Mouse (Mus musculus) heart, postnatal 0 days (tissue): ENCODE data around the gene Rbms2. TPM values are rescaled to one million over a fixed set of nuclear protein-coding genes. Genes with fewer than 3 reads are reported as not detected.
"Not testable (repeated sequence)": the region's sequence is repeated elsewhere in the genome, so short reads cannot be mapped to it uniquely, and the experiment has no call there.

ENCODE experiments used
- ATAC-seq: fragments of 200-750 bp; cut with Nextera tagmentation; 2 replicates; pipeline ENCODE4 v1.8.0; 2017; ENCODE audit warnings: low read depth, moderate number of reproducible peaks, moderate library complexity; ENCODE audit not compliant: insufficient read depth
- DNase-seq: peaks from one replicate; pipeline ENCODE4 v3.0.0-alpha.2; 2016; ENCODE audit warnings: low spot score
- H3K27ac ChIP-seq: fragments of 300-500 bp; sonication (generic); 2 replicates; pipeline ENCODE4 v1.5.1; 2014; ENCODE audit warnings: low read depth, mild to moderate bottlenecking
- H3K27me3 ChIP-seq: fragments of 300-500 bp; sonication (generic); 2 replicates; pipeline ENCODE4 v1.6.1; 2014; ENCODE audit warnings: low read length, mixed read lengths; ENCODE audit not compliant: control insufficient read depth, insufficient read depth
- H3K36me3 ChIP-seq: fragments of 300-500 bp; sonication (generic); replicated peaks from 2 replicates; pipeline ENCODE4 v1.6.1; 2014; ENCODE audit warnings: low read length, mixed read lengths; ENCODE audit not compliant: control insufficient read depth, insufficient read depth
- H3K4me1 ChIP-seq: fragments of 300-500 bp; sonication (generic); 2 replicates; pipeline ENCODE4 v1.6.1; 2014; ENCODE audit warnings: antibody characterized with exemption; ENCODE audit not compliant: control insufficient read depth, insufficient read depth
- H3K4me2 ChIP-seq: fragments of 300-500 bp; sonication (generic); 2 replicates; pipeline ENCODE4 v1.6.1; 2014; ENCODE audit warnings: low read depth, mild to moderate bottlenecking, low read length, moderate library complexity
- H3K4me3 ChIP-seq: fragments of 300-500 bp; sonication (generic); 2 replicates; pipeline ENCODE4 v1.5.1; 2014; ENCODE audit warnings: low read depth, low read length
- H3K9ac ChIP-seq: fragments of 300-500 bp; sonication (generic); replicated peaks from 2 replicates; pipeline ENCODE4 v1.6.1; 2014; ENCODE audit warnings: low read depth, low read length, mixed read lengths
- H3K9me3 ChIP-seq: fragments of 300-500 bp; sonication (generic); replicated peaks from 2 replicates; pipeline ENCODE4 v1.6.1; 2016; ENCODE audit warnings: low read length; ENCODE audit not compliant: control insufficient read depth
- CTCF ChIP-seq: IDR thresholded peaks from 2 replicates; pipeline ENCODE4 v1.5.1; 2016; ENCODE audit warnings: antibody characterized with exemption, control low read depth, low read depth
- EP300 ChIP-seq: IDR thresholded peaks from 2 replicates; pipeline ENCODE4 v1.6.1; 2016; ENCODE audit warnings: antibody characterized with exemption, low read depth
- WGBS: fragments of 180-500 bp; shearing (Covaris S2); extraction: QIAGEN DNeasy Blood & Tissue Kit; methylation state at CpG from one replicate; pipeline ENCODE4 v1.1.7; 2014; 5-methylcytosine and 5-hydroxymethylcytosine counted together
- polyA plus RNA-seq: library from polyadenylated mRNA; unstranded; fragments of >200 nt; fragmentation: Nextera tagmentation; extraction: Ambion mirVana; gene quantifications from 2 replicates; pipeline ENCODE4 v1.2.1, GENCODE M21; 2015
- total RNA-seq: library from RNA; depleted of rRNA; stranded (reverse); fragments of >200 nt; gene quantifications from 2 replicates; pipeline ENCODE4 v1.2.3, GENCODE M21; 2014; ENCODE audit warnings: low replicate concordance

Gene Rbms2
- total and polyA plus RNA-seq, 2 experiments from 2014 or later = 29.9 to 41.9 TPM

DNA sequence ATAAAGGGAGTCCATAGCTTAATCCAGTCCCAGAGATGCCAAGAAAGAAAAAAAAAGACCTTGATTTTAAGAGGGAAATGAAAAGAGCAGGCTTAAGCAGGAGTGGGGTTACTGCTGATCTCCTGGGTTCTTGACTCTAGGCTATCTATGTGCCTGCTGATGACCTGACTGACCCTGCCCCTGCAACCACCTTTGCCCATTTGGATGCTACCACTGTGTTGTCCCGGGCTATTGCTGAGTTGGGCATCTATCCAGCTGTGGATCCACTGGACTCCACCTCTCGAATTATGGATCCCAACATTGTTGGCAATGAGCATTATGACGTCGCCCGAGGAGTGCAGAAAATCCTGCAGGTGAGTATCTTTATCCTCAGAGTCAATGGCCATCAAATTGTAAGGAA is 91.9 kb downstream of the Rbms2 start:
- Histone ChIP-seq H3K9ac (no peak overlapping the region), H3K36me3 (peaks cover 59% of the 10 kb centered on the region), H3K27me3 (no peaks in the 10 kb centered on the region), H3K4me3 (no peak overlapping the region), H3K9me3 (no peaks in the 10 kb centered on the region), H3K27ac (no peak overlapping the region), H3K4me2 (no peak overlapping the region), H3K4me1 (peaks cover 19% of the 10 kb centered on the region; the same call in 1 of the 2 replicates)
- WGBS = 78% methylated on average over 5 of the region's 5 CpGs
- TF ChIP-seq EP300 = no peak
- TF ChIP-seq CTCF = no peak
- DNase-seq (no peak), ATAC-seq (no peak)

- WGBS = 46% methylated on average over 2 of the region's 2 CpGs
- not testable (repeated sequence) for H3K27ac ChIP-seq, H3K4me2 ChIP-seq, H3K27me3 ChIP-seq, DNase-seq, H3K4me3 ChIP-seq, H3K9ac ChIP-seq, H3K9me3 ChIP-seq, ATAC-seq
- Histone ChIP-seq H3K36me3 (peaks cover 59% of the 10 kb centered on the region), H3K4me1 (peaks cover 19% of the 10 kb centered on the region; the same call in 1 of the 2 replicates)
These were observed 92.9 kb downstream of the Rbms2 start for GRCm38 (mm10) chr10:128087216-128087615.

GRCm38 (mm10) chr10:128086391-128086790 is 93.7 kb downstream of the Rbms2 start:
- Histone ChIP-seq H3K9ac (no peak overlapping the region), H3K4me1 (peaks cover 14% of the 10 kb centered on the region; the same call in 1 of the 2 replicates), H3K27ac (no peak overlapping the region), H3K27me3 (no peaks in the 10 kb centered on the region), H3K9me3 (no peaks in the 10 kb centered on the region), H3K4me3 (no peak overlapping the region), H3K4me2 (no peak overlapping the region), H3K36me3 (peaks cover 59% of the 10 kb centered on the region)
- ATAC-seq = no peak
- WGBS = 62% methylated on average over 6 of the region's 6 CpGs
- DNase-seq = peak; percentile 41
- TF ChIP-seq CTCF (peak; percentile 51), EP300 (no peak)

DNA sequence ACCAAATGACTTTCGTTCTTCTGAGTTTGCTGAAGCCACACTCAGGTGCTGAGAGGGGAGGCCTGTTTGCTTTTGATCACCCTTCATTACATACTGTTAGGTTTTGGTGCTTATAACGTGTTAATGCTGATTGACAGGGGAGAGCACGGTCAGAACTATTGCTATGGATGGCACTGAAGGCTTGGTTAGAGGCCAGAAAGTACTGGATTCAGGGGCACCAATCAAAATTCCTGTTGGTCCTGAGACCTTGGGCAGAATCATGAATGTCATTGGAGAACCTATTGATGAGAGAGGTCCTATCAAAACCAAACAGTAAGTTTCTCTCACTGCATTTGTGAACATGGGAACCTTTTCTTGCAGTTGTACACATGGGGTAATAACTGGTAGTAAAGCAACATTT is 95.9 kb downstream of the Rbms2 start:
- DNase-seq (no peak), ATAC-seq (no peak)
- peaks cover 44% of the 10 kb centered on the region for H3K36me3 ChIP-seq
- no peaks in the 10 kb centered on the region for H3K27me3 ChIP-seq
- H3K4me1 ChIP-seq = peaks cover 11% of the 10 kb centered on the region; the same call in 1 of the 2 replicates
- WGBS = 0% methylated on average over 3 of the region's 3 CpGs
- no peak for TF ChIP-seq EP300
- TF ChIP-seq CTCF = no peak
- H3K4me2 ChIP-seq = peak overlapping the region; percentile 88
- peak overlapping the region; percentile 95 for H3K9ac ChIP-seq
- H3K4me3 ChIP-seq = peak overlapping the region; percentile 75
- peak overlapping the region; percentile 91 for H3K27ac ChIP-seq
- H3K9me3 ChIP-seq = no peaks in the 10 kb centered on the region

GRCm38 (mm10) chr10:128083688-128084087 is 96.4 kb downstream of the Rbms2 start:
- WGBS = under 1% methylated on average over 22 of the region's 22 CpGs
- TF ChIP-seq EP300 (no peak), CTCF (no peak)
- no peaks in the 10 kb centered on the region for H3K9me3 ChIP-seq
- peak overlapping the region; percentile 95 for H3K9ac ChIP-seq
- H3K27ac ChIP-seq = peak overlapping the region; percentile 91
- peak overlapping the region; percentile 88 for H3K4me2 ChIP-seq
- H3K4me3 ChIP-seq = peak overlapping the region; percentile 75
- ATAC-seq (no peak), DNase-seq (no peak)
- no peaks in the 10 kb centered on the region for H3K27me3 ChIP-seq
- H3K36me3 ChIP-seq = peaks cover 40% of the 10 kb centered on the region
- peaks cover 11% of the 10 kb centered on the region; the same call in 1 of the 2 replicates for H3K4me1 ChIP-seq

DNA sequence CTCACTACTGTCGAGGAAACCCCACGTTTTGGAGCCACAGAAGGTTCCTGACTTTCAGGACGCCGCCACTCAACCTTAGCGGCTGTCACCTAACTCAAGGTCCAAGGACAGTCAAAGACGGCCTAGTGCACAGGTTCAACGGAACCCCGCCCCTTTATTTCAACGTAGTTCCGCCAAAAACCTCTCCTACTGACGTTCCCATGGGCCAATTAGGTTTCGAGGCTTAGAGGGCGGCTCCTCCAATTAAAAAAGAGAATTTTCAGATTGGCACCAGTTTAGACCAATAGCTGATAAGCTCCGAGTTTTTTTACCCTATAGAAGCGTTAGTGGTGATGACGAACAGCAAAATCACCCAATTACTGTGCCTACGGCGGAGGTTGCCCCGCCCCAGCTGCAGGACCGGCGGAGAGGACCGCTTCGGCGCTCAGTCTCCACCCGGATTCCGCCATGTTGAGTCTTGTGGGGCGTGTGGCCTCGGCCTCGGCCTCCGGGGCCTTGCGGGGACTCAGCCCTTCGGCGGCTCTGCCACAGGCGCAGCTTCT is 97.1 kb downstream of the Rbms2 start, which contains the start of gene Atp5b:
Gene Atp5b, plus strand, starts transcription at position 394 of the 542 bp plus-strand sequence.
- TF ChIP-seq CTCF (no peak), EP300 (peak; percentile 100)
- no peaks in the 10 kb centered on the region for H3K9me3 ChIP-seq
- peaks cover 11% of the 10 kb centered on the region; the same call in 1 of the 2 replicates for H3K4me1 ChIP-seq
- peak within 1 kb of the TSS; percentile 95 for H3K9ac ChIP-seq
- under 1% methylated on average over 34 of the region's 34 CpGs for WGBS
- ATAC-seq (peak; percentile 95), DNase-seq (peak; percentile 99)
- H3K27ac ChIP-seq = peak within 1 kb of the TSS; percentile 96
- H3K4me3 ChIP-seq = peak within 1 kb of the TSS; percentile 75
- H3K27me3 ChIP-seq = no peaks in the 10 kb centered on the region
- H3K36me3 ChIP-seq = peaks cover 32% of the 10 kb centered on the region
- H3K4me2 ChIP-seq = peak within 1 kb of the TSS; percentile 88
